Mouse (Mus musculus) embryonic facial prominence, embryonic 13.5 days (tissue): ENCODE measurements around the gene Tlr13. TPM values are rescaled to one million over a fixed set of nuclear protein-coding genes. Genes with fewer than 3 reads are reported as not detected.

Experiments
- ATAC-seq: fragments of 200-750 bp; cut with Nextera tagmentation; 2 replicates; pipeline ENCODE4 v1.8.0; 2017; ENCODE audit warnings: low read depth; ENCODE audit not compliant: insufficient number of reproducible peaks, insufficient read depth, low FRiP score, low TSS enrichment
- H3K27ac ChIP-seq: fragments of 300-500 bp; sonication (generic); 2 replicates; pipeline ENCODE4 v1.5.1; 2015; ENCODE audit warnings: moderate library complexity, mild to moderate bottlenecking, inconsistent platforms
- H3K27me3 ChIP-seq: fragments of 300-500 bp; sonication (generic); 2 replicates; pipeline ENCODE4 v1.6.1; 2015; ENCODE audit warnings: mild to moderate bottlenecking, inconsistent platforms
- H3K36me3 ChIP-seq: fragments of 300-500 bp; sonication (generic); 2 replicates; pipeline ENCODE4 v1.6.1; 2015; ENCODE audit warnings: mild to moderate bottlenecking, inconsistent platforms
- H3K4me1 ChIP-seq: fragments of 300-500 bp; sonication (generic); 2 replicates; pipeline ENCODE4 v1.6.1; 2015; ENCODE audit warnings: inconsistent platforms
- H3K4me2 ChIP-seq: fragments of 300-500 bp; sonication (generic); 2 replicates; pipeline ENCODE4 v1.6.1; 2015; ENCODE audit warnings: moderate library complexity, mild to moderate bottlenecking, inconsistent platforms
- H3K4me3 ChIP-seq: fragments of 300-500 bp; sonication (generic); 2 replicates; pipeline ENCODE4 v1.5.1; 2015; ENCODE audit warnings: mild to moderate bottlenecking, inconsistent platforms
- H3K9ac ChIP-seq: fragments of 300-500 bp; sonication (generic); 2 replicates; pipeline ENCODE4 v1.6.1; 2015; ENCODE audit warnings: mild to moderate bottlenecking, inconsistent platforms
- H3K9me3 ChIP-seq: fragments of 300-500 bp; sonication (generic); 2 replicates; pipeline ENCODE4 v1.6.1; 2016; ENCODE audit warnings: inconsistent platforms
- WGBS: fragments of 180-500 bp; shearing (Covaris S2); methylation state at CpG from one replicate; pipeline ENCODE4 v1.1.7; 2015; ENCODE audit warnings: mixed read lengths; 5-methylcytosine and 5-hydroxymethylcytosine counted together
- polyA plus RNA-seq: library from polyadenylated mRNA; unstranded; fragments of >200 nt; fragmentation: Nextera tagmentation; extraction: Ambion mirVana; gene quantifications from 2 replicates; pipeline ENCODE4 v1.2.1, GENCODE M21; 2015

The Tlr13 gene
- polyA plus RNA-seq, 1 experiment from 2014 or later: 0.70 TPM

GRCm38 (mm10) chrX:106148185-106148584 is 5.2 kb downstream of the Tlr13 start:
- Histone ChIP-seq H3K9me3 (no peaks in the 10 kb centered on the region), H3K4me2 (no peak overlapping the region), H3K4me1 (no peaks in the 10 kb centered on the region), H3K36me3 (no peaks in the 10 kb centered on the region), H3K27me3 (peaks cover 7% of the 10 kb centered on the region; the same call in 1 of the 2 replicates), H3K9ac (no peak overlapping the region), H3K27ac (no peak overlapping the region), H3K4me3 (no peak overlapping the region)
- WGBS: 78% methylated on average over 1 of the region's 1 CpGs
- no peak for ATAC-seq

GRCm38 (mm10) chrX:106149460-106149859 is 6.5 kb downstream of the Tlr13 start:
- H3K4me3 ChIP-seq: no peak overlapping the region
- H3K27me3 ChIP-seq: peaks cover 7% of the 10 kb centered on the region; the same call in 1 of the 2 replicates
- no peak overlapping the region for H3K27ac ChIP-seq
- no peak for ATAC-seq
- no peaks in the 10 kb centered on the region for H3K36me3 ChIP-seq
- no peaks in the 10 kb centered on the region for H3K9me3 ChIP-seq
- H3K9ac ChIP-seq: no peak overlapping the region
- H3K4me2 ChIP-seq: no peak overlapping the region
- no peaks in the 10 kb centered on the region for H3K4me1 ChIP-seq
- 65% methylated on average over 3 of the region's 3 CpGs for WGBS

DNA sequence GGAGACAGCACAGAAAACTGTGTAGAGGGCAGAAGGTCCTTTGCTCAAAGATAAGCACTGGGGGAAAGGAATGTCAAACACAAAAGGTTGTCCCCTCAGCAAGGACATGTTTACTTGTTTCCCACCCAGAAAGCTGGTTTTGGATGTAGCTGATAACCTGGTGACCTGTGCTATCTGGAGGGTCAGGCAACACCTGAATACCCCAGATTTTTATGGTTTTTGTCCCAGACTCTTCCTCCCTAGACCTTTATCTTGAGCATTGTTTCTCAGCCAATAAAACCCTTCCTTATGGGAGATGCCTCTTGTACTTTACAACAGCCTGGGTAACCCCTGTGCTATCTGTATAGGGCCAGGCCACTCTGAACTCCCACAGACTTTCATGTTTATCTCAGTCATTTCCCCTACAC is 11.2 kb downstream of the Tlr13 start:
- H3K4me2 ChIP-seq: no peak overlapping the region
- no peaks in the 10 kb centered on the region for H3K36me3 ChIP-seq
- no peak for ATAC-seq
- H3K4me3 ChIP-seq: no peak overlapping the region
- no peaks in the 10 kb centered on the region for H3K4me1 ChIP-seq
- H3K9me3 ChIP-seq: no peaks in the 10 kb centered on the region
- H3K27me3 ChIP-seq: peaks cover 11% of the 10 kb centered on the region; the same call in 1 of the 2 replicates
- H3K27ac ChIP-seq: no peak overlapping the region
- H3K9ac ChIP-seq: no peak overlapping the region

GRCm38 (mm10) chrX:106155892-106156291 is 12.9 kb downstream of the Tlr13 start:
- Histone ChIP-seq H3K4me2 (no peak overlapping the region), H3K27me3 (peaks cover 14% of the 10 kb centered on the region; the same call in 1 of the 2 replicates), H3K4me3 (no peak overlapping the region), H3K9me3 (no peaks in the 10 kb centered on the region), H3K9ac (no peak overlapping the region), H3K4me1 (no peaks in the 10 kb centered on the region), H3K36me3 (no peaks in the 10 kb centered on the region), H3K27ac (no peak overlapping the region)
- no peak for ATAC-seq
- WGBS: 76% methylated on average over 4 of the region's 4 CpGs

DNA sequence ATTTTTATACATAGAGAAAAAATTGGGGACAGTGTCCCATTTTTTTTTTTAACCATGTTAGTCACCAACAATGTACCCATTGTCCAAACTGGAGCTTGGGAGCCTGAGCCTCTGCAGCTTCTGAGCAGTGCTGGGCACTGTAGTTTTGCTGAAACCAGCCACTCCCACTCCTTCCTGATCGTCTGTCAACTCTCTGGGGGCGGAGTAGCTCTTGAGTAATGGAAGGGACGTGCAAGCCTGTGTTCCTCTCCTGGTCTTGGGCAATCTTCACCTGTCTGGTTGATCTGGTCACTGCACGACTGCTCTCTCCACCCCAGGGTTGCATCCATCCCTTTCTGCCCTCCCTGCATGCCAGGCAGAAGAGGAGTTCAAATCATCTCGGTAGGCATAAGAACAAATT is 21.0 kb downstream of the Tlr13 start:
- H3K4me2 ChIP-seq: no peak overlapping the region
- no peaks in the 10 kb centered on the region for H3K9me3 ChIP-seq
- peaks cover 5% of the 10 kb centered on the region; the same call in 1 of the 2 replicates for H3K27me3 ChIP-seq
- H3K4me1 ChIP-seq: no peaks in the 10 kb centered on the region
- H3K36me3 ChIP-seq: no peaks in the 10 kb centered on the region
- WGBS: 58% methylated on average over 5 of the region's 5 CpGs
- H3K9ac ChIP-seq: no peak overlapping the region
- ATAC-seq: no peak
- no peak overlapping the region for H3K27ac ChIP-seq
- no peak overlapping the region for H3K4me3 ChIP-seq

DNA sequence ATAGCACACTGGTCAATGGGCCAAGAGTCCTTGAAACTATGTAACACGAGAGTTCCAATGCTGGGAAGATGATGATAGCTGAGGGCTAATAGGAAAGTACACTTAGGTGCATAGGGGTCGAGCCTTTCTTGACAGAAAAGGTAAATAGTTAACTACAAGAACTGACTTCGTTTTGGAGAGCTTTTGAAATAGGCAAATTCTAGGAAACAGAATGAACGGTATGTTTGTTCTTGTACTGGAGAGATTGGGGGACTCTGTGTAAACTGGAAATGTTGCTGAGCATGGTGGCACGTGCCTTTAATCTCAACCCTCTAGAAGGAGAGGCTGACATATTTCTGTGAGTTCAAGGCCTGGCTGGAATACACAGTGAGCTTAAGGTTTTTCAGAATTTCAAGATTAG is 21.6 kb downstream of the Tlr13 start:
- no peak overlapping the region for H3K27ac ChIP-seq
- 67% methylated on average over 5 of the region's 5 CpGs for WGBS
- H3K27me3 ChIP-seq: peaks cover 2% of the 10 kb centered on the region; the same call in 1 of the 2 replicates
- no peaks in the 10 kb centered on the region for H3K9me3 ChIP-seq
- H3K4me1 ChIP-seq: no peaks in the 10 kb centered on the region
- no peak overlapping the region for H3K9ac ChIP-seq
- no peak overlapping the region for H3K4me3 ChIP-seq
- H3K36me3 ChIP-seq: no peaks in the 10 kb centered on the region
- no peak overlapping the region for H3K4me2 ChIP-seq
- no peak for ATAC-seq

- no peak overlapping the region for H3K4me3 ChIP-seq
- no peaks in the 10 kb centered on the region for H3K4me1 ChIP-seq
- H3K36me3 ChIP-seq: no peaks in the 10 kb centered on the region
- H3K27me3 ChIP-seq: no peaks in the 10 kb centered on the region
- WGBS: 71% methylated on average over 1 of the region's 1 CpGs
- no peak overlapping the region for H3K27ac ChIP-seq
- H3K9ac ChIP-seq: no peak overlapping the region
- H3K9me3 ChIP-seq: no peaks in the 10 kb centered on the region
- no peak for ATAC-seq
- H3K4me2 ChIP-seq: no peak overlapping the region
Measured at GRCm38 (mm10) chrX:106165089-106165488, 22.1 kb downstream of the Tlr13 start.

DNA sequence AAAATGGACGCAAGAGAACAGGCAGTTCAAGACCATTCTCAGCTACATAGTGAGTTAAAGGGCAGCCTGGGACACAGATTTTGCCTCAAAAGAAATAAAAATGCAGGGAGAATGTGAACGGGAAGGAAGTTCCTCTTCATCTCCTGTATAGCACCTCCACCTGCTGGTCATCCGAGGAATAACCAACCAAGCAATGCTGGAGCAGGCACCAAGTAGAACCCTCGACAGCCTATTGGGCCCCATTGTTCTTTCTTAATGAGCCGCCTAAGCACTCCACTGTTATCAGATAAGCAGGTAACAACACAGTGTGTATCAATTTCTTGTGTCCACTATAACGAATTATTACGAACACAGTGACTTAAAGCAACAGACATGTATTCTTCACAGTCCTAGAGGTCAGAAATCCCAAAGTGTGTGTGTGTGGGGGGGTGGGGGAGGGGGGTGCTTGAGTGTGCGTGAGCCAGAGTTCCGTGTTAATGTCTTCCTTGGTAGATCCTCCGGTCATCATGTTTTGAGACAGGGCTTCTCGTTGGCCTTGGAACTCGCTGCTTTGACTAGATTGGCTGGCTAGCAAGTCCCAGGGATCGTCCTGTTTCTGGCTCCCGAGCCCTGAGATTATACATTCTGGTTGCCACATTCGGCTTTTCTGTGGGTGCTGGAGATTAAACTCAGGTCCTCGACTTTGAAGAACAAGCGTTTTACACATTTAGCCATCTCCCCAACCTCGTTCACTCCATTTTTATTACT is 28.3 kb downstream of the Tlr13 start:
- H3K4me2 ChIP-seq: peak overlapping the region; percentile 49
- H3K4me1 ChIP-seq: no peaks in the 10 kb centered on the region
- no peaks in the 10 kb centered on the region for H3K9me3 ChIP-seq
- H3K4me3 ChIP-seq: peak overlapping the region; percentile 29
- H3K27me3 ChIP-seq: no peaks in the 10 kb centered on the region
- no peak overlapping the region for H3K27ac ChIP-seq
- H3K36me3 ChIP-seq: no peaks in the 10 kb centered on the region
- peak overlapping the region; percentile 49; the same call in 1 of the 2 replicates for H3K9ac ChIP-seq
- WGBS: 34% methylated on average over 18 of the region's 18 CpGs
- ATAC-seq: 0 out of 2 replicates have a peak, but pooled peaks have one; percentile 37

DNA sequence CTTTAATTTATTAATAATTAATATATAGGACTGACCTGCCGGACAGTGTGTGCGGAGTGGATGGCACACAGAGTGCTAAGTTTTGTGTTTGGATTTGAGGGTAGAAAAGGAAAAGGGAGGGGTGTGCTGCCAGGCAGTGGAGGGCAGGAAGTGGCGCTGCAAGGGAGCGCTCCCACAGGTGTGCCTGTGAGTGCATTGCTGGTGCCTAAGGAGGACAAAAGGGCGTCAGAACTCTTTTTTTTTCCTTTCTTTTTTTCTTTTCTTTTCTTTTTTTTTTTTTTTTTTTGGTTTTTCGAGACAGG is 28.8 kb downstream of the Tlr13 start:
- no peak overlapping the region for H3K9ac ChIP-seq
- no peak overlapping the region for H3K27ac ChIP-seq
- no peaks in the 10 kb centered on the region for H3K9me3 ChIP-seq
- no peaks in the 10 kb centered on the region for H3K36me3 ChIP-seq
- H3K4me2 ChIP-seq: peak overlapping the region; percentile 49
- no peaks in the 10 kb centered on the region for H3K4me1 ChIP-seq
- peak overlapping the region; percentile 29; the same call in 1 of the 2 replicates for H3K4me3 ChIP-seq
- no peaks in the 10 kb centered on the region for H3K27me3 ChIP-seq
- WGBS: 67% methylated on average over 6 of the region's 6 CpGs
- no peak for ATAC-seq

- H3K9me3 ChIP-seq: no peaks in the 10 kb centered on the region
- no peak overlapping the region for H3K4me2 ChIP-seq
- no peaks in the 10 kb centered on the region for H3K4me1 ChIP-seq
- 55% methylated on average over 9 of the region's 9 CpGs for WGBS
- H3K27me3 ChIP-seq: no peaks in the 10 kb centered on the region
- H3K9ac ChIP-seq: no peak overlapping the region
- H3K4me3 ChIP-seq: no peak overlapping the region
- H3K27ac ChIP-seq: no peak overlapping the region
- ATAC-seq: no peak
- no peaks in the 10 kb centered on the region for H3K36me3 ChIP-seq
Measured at GRCm38 (mm10) chrX:106176331-106176730, 33.3 kb downstream of the Tlr13 start.

- H3K4me3 ChIP-seq: no peak overlapping the region
- no peak overlapping the region for H3K27ac ChIP-seq
- no peak overlapping the region for H3K9ac ChIP-seq
- H3K4me1 ChIP-seq: peaks cover 11% of the 10 kb centered on the region
- no peak for ATAC-seq
- no peaks in the 10 kb centered on the region for H3K36me3 ChIP-seq
- H3K4me2 ChIP-seq: no peak overlapping the region
- 40% methylated on average over 4 of the region's 4 CpGs for WGBS
- peaks cover 8% of the 10 kb centered on the region for H3K27me3 ChIP-seq
- H3K9me3 ChIP-seq: no peaks in the 10 kb centered on the region
Measured at GRCm38 (mm10) chrX:106184279-106184678, 41.3 kb downstream of the Tlr13 start.

- WGBS: 26% methylated on average over 5 of the region's 5 CpGs
- peak overlapping the region; percentile 93 for H3K27ac ChIP-seq
- ATAC-seq: 0 out of 2 replicates have a peak, but pooled peaks have one; percentile 44
- no peaks in the 10 kb centered on the region for H3K9me3 ChIP-seq
- H3K4me1 ChIP-seq: peaks cover 18% of the 10 kb centered on the region
- H3K9ac ChIP-seq: no peak overlapping the region
- H3K36me3 ChIP-seq: no peaks in the 10 kb centered on the region
- H3K4me3 ChIP-seq: no peak overlapping the region
- H3K4me2 ChIP-seq: peak overlapping the region; percentile 50
- H3K27me3 ChIP-seq: peaks cover 8% of the 10 kb centered on the region
Measured at GRCm38 (mm10) chrX:106185706-106186105, 42.7 kb downstream of the Tlr13 start.
